Mouse (Mus musculus): ENCODE data around the gene Adamts7.
A peak's percentile ranks its signal among the peaks of the same experiment; 100 is the strongest.

The Adamts7 gene

DNA sequence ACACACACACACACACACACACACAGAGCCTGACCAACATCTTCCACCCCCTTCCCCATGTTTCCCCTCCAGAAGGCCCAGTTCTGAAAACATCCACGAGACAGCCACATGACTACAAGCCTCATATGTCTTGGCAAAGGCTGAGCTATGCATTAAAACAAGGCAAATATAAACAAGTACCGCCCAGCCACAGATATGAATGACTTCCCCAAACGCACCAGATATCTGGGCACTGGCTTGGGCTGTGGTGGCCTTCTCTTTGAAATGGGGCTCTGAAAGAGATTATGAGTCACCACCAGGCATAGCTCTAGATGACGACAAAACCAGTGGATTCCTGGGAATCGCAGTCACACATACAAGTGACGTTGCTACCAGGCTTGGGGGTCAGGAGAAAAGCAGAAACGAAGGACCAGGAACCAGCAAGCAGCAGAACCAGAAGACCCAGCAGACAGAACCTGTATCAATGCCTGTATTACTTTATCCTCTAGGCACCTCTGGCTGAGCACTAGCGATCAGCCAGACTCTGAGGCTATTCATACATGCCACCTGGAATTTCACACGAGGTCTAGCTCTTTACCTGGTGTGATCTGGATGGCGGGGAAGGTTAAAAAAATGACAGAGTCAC is 72.5 kb downstream of the Adamts7 start:
- no peak for DNase-seq (ENCODE audit: low spot score)

DNA sequence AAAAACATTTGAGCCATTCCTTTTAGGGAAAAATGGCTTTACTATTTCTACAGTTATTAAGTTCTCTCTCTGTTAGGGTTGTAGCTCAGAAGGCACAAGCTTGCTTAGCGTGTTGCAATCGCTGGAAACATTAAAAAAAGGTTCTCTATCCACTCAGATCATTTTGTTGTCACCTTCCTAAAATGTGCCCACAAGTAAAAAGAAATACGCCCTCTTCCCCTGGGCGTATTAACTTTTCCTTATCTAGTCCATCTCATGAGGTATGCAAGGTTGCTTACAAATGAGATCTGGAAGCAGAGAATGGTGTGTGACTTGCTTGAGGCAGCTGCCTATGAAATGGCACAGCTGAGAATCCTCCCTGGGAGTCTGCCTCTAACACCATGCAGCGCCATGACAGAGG is 73.9 kb downstream of the Adamts7 start:
- DNase-seq (ENCODE audit: low spot score): no peak

DNA sequence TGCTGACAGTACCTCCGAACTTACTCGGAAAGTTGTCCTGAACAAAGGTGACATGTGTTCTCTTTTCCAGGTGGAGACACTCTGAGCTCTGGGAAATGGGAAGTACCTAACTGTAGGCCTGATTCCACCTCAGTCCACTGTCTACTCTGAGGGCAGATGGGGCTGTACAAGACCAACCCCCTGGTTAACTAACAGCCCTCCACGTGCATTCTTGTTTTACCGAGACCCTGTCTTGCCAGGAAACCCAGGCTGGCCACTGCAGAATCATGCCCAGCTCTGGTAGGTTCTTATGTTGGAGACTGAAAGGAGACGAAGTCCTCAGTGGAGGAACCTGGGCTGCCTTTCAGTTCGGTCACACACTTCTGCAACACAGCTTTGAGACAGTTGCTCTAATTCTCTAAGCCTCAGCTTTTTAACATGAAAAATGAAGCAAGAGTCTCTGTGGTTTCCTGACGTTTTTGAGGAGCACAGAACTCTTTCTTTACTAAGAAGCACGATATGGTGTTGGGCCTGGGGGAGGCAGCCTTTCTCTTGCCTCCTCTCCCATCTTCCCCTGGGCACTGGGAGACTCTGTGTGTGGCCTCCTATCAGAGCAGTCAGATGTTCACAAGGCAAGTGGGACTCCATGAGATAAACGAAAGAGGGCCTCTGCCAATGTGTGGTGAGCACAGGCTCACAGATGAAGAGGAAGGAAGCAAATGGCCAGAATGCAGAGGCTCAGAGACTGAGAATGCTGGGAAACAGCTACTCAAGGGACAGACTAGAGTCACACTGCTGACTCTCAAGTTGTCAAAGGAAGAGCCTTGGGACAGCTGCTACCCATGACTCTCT is 74.6 kb downstream of the Adamts7 start:
- DNase-seq (ENCODE audit: low spot score): peak; percentile 60

DNA sequence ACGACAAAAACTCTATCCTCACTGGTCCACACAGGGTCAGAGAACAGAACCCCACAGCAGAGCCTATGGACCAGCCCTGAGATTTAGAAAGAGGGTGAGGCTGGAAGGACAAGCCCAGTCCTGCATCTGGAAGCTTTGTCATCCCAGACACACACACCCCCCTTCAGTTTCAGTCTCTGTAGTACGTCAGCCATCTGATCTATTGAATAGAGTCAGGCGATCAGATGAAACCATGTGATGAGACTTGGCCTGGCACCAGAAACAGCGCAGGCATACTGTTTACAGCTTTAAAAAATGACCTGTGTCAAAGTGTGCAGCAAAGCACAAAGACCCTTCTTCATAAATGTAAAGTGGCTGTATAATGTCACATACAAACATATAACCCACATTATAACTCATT is 77.7 kb downstream of the Adamts7 start:
- DNase-seq (ENCODE audit: low spot score): no peak

DNA sequence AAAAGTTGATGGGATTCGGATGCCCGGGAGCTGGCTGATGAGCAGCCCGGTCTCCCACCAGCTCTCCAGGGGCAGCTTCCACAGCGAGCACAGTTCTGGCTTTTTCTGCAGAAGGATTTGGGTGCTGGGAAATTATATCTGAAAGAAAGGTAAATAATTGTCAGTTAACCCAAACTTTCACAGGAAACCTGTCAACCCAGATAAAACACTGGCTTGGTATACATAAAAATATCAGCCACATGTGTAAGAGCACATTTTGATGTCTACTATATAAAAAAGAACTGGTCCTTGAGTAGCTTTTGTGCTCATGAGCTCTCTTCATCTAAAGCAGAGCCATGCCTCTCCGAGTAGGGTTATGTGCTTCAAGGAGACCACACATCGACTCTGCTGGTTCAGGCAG is 78.2 kb downstream of the Adamts7 start:
- no peak for DNase-seq (ENCODE audit: low spot score)

DNA sequence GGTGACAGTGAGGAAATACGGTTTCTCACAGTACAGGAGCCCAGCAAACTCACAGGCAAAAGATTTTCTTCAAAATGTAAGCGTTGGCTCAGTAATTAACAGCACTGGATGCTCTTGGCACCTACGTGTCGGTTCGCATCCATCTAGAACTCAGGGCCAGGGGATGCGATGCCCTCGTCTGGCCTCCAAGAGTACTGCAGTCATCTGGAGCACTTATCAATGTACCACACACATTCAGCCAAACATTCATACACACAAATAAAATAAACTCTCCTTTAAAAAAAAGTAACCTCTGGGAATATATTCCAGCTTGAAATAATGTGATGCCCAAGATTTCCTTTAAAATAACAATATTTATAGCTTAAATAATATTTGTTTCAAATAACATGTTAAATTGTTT is 78.7 kb downstream of the Adamts7 start:
- DNase-seq (ENCODE audit: low spot score): peak; percentile 75

DNA sequence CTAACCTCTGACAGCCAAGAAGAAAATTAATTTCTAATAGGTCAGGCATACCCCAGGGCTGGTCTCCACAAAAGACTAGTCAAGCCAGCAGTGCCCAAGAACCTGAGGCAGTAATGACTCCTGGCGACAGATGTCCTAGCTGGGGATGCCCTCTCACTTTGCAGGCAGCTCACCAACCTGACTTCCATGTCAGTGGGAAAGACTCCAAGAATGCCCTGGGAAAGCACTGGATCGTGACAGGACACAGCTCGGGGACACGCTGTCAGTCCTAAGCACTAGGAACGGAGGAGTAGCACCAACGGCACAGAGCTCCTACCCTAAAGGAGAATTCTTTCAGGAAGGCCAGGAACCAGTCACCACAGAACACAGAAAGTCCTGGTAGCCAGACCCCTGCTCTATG is 79.4 kb downstream of the Adamts7 start:
- no peak for DNase-seq (ENCODE audit: low spot score)

DNA sequence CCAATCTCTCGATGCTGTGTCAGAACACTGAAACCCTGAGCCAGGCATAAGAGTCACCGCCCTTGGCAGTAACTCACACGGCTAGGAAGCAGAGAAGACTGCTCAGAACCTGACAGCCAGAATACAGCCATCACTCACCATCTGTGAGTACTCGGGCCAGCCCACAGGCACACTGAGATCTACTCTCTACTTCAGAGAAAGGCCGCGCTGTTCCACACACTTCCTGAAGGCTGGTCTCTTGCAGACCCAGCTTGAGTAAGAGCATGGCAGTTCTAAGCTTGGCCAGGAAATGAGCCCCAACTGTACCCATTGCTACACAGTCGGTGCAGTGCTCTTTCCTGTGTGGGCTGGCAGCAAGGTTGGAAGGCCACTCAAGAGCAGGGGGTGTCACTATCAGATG is 80.0 kb downstream of the Adamts7 start:
- peak; percentile 19 for DNase-seq (ENCODE audit: low spot score)

DNA sequence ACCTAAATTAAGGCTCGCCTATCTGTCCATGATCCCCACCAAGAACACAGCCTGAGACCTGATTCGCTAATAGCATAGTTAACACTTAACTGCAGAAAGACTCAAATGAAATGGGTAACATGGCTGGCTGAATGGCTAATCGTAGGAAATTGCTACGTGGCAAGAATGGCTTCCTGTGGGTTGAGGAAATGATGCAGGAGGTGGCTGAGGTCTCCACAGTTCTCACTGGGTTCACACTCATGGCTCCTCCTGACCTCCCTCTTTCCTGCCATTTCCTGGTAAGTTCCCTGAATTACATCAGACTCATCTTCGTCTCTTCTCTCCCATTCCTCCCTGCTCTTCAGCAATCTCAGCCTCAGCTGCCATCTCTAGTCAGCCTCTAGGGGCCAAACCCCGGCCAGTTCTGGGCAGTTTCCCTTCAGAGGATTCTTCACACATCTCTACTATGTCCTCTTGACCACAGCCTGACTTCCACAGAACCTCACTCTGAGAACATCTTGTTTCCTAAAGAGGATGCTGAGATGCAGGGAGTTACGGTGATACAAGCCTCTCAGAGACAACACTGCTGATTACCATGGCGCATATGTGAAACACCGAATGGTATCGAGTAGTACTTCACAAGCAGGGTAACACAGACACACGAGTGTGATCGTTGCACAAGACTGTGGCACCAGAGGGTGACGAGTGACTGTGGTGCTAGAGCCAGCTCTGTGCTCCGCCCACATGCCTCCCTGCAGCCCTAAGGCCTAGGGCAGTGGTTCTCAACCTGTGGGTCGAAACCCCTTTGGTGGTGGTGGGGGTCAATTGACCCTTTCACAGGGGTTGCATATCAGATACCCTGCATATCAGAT is 81.7 kb downstream of the Adamts7 start:
- DNase-seq (ENCODE audit: low spot score): no peak

DNA sequence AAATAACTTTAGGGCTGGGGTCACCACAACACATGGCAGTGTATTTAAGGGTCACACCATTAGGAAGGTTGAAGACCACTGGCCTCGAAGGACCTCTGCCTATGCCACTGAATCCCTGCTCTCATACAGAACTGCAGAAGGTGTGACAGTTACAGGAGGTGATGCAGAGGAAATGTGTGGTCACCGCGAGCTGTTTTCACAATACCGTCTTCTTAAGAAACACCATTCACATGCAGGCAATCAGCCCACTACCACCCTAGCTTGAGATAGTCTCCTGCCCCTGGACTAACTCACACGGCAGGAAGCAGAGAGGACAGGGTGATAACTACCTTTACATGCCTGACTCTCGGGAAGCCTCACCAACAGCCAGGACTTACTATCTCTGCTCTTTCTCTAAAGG is 82.3 kb downstream of the Adamts7 start:
- DNase-seq (ENCODE audit: low spot score): no peak

DNA sequence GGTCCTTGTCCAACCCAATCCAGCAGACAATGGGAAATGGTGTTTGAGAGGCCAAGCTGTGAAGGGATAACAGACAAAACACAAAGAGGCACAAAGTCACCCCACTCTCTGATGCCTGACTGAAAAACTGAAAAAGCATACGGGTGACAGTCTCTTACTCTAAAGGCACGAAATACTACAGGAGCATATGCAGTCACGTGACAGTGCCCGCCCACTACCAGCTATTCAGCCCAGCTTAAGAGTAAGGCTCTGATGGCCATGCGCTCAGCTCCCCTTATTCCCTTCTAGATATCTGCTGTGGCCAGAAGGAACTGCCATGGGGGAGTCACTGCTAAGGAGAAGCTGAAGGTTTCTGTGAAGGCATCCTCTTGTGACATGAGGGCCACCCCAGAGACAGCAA is 82.9 kb downstream of the Adamts7 start:
- DNase-seq (ENCODE audit: low spot score): no peak

DNA sequence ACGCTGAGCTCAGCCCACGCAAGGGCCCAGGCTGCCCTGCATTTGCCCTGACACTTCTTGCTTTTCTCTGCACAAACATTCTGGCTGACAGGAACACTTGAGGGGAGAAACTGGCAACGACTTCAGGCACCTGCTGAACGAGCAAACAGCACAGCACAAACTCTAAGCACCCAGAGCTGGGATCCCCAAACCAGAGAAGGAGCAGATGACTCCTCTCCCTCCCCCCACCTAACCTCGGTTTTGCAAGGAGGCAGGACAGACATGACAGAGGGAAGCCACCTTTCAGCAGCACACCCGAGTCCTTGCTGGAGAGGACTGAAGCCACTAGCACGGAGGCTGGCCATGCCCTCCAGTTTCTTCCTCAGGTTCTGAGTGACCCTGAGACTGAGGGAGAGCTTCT is 84.4 kb downstream of the Adamts7 start:
- no peak for DNase-seq (ENCODE audit: low spot score)

DNA sequence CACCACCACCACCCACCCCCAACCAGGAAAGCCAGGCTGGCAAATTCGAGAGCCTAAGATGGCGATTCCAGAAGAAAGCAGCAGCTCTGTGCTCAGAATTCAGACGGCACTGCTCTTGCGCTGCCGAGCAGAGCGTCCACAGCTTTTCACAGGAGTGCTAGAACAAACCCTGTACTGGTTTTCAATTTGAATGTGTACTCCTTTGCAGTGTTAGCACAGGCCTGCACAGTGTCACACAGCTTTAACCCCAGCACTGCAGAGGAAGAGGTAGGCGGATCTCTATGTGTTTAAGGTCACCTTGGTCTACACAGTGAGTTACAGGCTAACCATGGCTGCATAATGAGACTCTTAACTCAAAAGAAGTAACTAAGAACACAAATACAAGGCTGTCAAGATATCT is 85.5 kb downstream of the Adamts7 start:
- DNase-seq (ENCODE audit: low spot score): no peak

DNA sequence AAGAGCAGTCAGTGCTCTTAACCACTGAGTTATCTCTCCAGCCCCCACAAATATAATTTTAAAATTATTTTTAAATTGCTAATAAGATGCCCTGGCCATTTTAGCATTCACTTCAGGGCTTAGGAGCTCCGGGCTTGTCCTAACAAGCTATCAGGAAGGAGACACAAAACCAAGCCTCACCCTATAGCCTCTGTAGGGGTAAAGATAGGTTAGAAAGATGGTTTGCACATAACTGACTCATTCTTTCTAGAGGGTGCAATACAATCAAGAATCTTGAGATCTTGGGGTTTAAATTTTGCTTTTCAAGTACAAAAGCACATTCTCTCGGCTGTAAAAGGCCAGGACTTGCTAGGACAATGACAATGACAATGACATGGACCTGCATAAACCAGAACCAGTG is 86.2 kb downstream of the Adamts7 start:
- DNase-seq (ENCODE audit: low spot score): no peak

DNA sequence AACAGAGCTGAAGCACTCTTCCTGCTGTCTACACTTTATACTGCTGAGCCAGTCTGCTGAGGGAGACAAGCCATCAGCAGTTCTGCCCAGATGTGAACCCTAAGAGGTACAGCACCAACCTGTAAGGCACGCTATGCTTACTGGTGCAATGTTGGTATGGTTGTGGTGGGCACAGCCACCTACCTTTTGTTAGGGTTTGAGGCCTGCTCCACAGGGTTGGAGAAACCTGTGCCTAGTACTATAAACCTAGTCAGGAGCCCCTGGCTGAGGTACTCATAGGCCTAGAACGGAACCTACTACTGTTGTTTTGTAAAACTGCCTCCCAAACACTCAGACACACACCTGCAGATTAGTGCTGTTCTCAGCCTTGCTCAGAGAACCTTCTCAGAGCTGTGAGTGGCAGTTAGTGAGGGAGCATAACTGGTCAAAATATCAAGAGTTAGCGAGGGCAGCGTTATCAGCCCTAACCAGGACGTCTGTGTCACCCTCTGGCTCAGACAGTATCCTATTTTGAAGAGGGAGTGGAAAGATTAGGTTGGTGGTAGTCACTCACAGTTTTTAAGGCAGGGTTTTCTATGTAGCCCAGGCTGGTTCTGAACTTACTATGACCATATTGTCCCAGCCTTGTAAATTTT is 87.4 kb downstream of the Adamts7 start:
- peak; percentile 58 for DNase-seq (ENCODE audit: low spot score)

DNA sequence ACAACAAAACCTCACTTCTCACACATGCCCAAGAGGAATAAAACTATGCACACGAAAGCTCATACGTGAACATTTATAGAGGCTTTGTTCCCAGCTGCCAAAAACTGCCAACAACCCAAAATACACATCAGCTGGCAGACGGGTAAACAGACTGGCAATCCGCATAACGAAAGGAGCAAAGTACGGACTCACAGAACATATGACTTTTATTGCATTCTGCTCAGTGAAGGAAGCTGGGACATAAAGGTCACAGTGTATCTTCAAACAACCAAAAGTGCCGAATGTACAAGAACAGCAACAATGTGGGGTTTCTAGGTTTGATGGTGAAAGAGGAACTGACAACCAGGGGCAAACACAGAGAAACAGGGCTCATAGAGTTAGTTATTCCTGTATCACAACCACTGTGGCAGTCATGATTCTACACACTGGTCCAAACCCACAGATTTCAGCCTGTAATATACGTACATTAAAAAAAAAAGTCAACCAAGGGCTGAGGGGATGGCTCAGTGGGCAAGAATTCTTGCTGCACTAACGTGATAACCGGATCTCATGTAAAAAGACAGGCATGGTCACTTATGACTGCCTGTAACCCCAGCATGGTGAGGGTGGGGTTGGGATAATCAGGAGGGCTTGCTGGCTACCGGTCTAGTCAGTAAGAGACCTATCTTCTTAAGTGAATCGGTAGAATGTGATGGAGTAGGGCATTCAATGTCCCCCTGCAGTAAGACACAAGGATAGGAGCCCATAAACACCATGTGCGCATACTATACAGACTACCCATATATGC is 88.3 kb downstream of the Adamts7 start:
- DNase-seq (ENCODE audit: low spot score): peak; percentile 33

DNA sequence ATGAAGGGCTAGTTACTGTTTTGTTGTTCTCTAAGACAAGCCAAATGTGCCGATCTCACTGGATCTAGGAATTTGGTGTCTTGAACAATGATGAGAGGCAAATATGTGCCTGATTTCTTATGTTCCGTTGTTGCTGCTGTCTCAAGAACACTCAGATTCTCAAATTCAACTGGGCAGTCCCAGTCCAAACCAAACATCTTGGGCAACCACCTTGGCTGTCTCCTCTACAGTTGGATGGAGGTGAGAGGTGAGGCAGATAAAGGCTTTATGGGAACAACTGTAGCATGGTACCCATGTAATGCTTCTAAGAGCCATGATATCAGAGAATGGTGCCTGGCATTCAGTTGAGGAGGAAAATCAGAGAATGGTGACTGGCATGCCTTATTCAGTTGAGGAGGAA is 90.3 kb downstream of the Adamts7 start:
- no peak for DNase-seq (ENCODE audit: low spot score)

DNA sequence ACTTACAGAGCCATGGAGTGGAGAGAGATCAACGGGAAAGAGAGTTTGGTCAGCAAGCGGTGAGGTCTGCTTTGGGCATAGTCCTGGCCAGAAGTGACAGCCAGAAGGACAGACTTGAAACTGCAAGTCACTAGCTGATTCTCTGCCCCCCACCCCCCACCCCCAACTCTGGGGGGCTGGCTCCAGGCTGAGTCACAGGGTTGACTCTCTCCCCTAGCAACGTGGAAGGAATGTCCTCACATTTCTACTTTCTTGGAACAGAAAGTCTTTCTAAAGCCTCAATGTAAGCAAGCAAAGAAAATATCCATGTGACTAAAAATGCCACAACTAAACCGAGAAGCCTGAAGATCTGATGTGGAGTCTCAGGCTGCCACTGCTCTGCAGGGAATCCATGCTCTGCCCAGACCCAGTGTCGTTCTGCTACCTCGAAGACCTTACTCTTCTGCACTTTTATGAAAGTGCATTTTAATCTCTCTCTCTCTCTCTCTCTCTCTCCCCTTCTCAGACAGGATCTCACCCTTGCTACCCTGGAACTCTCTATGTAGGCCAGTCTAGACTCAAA is 93.1 kb downstream of the Adamts7 start:
- no peak for DNase-seq (ENCODE audit: low spot score)

DNA sequence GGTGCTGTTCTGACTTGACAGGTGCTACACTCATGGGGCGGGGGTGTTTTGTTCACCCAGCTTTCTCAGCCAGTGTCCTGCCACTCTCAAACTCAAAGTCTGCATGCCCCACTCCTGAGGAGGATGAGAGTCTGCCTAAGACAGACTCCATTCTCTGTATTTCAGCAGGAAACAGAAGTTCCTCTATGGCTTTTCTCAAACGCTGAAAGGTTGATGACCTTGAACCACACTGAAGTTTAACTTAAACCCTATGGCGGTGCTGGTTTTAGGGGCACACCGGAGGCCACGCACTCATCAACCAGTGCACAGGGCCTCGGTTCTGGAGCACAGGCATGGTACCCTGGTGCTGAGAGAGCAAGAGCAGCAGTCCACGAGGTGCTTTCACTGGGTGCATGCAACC is 94.4 kb downstream of the Adamts7 start:
- DNase-seq (ENCODE audit: low spot score): no peak

All from spleen, adult 12 weeks (tissue).